Comparison of ENCODE assay signal across 2 mouse cellular contexts in genomic region chr2:160656234-160656633, GRCm38 (mm10).
A peak's percentile ranks its signal among the peaks of the same experiment; 100 is the strongest.
TF ChIP-seq lines count a peak whose summit lies in the region.

No protein-coding gene starts in this region.

TF ChIP-seq in CH12.LX, 34 proteins besides CTCF, POLR2A, EP300 and RAD21 (continued from another document):
- TF ChIP-seq MYC (IDR thresholded peaks at IDR 0.05; ENCODE audit: low read depth, low read length) (no peak), MAX (IDR thresholded peaks at IDR 0.05; ENCODE audit: low read length) (no peak), KAT2A (IDR thresholded peaks at IDR 0.05; ENCODE audit: insufficient replicate concordance, low read length) (no peak), TBP (conservative IDR thresholded peaks at IDR 0.05; ENCODE audit: low read depth, low read length) (no peak), MAFK (IDR thresholded peaks at IDR 0.05; ENCODE audit: insufficient replicate concordance, low read length) (no peak), MAZ (IDR thresholded peaks at IDR 0.05; ENCODE audit: low read depth, low read length) (no peak), SMC3 (IDR thresholded peaks at IDR 0.05; ENCODE audit: low read depth, low read length) (no peak), ZNF384 (IDR thresholded peaks at IDR 0.05; ENCODE audit: low read depth, low read length) (no peak), NRF1 (IDR thresholded peaks at IDR 0.05; ENCODE audit: low read depth, low read length) (no peak), BHLHE40 (IDR thresholded peaks at IDR 0.05; ENCODE audit: low read depth, low read length) (no peak), USF1 (IDR thresholded peaks at IDR 0.05; ENCODE audit: low read depth, low read length) (no peak), ZMIZ1 (IDR thresholded peaks at IDR 0.05; ENCODE audit: low read depth, low read length) (no peak), POLR2AphosphoS2 (IDR thresholded peaks at IDR 0.05; ENCODE audit: low read depth, low read length) (no peak), IRF4 (IDR thresholded peaks at IDR 0.05; ENCODE audit: low read depth, low read length) (no peak), MEF2A (IDR thresholded peaks at IDR 0.05; ENCODE audit: borderline replicate concordance, low read depth, low read length) (no peak), NELFE (IDR thresholded peaks at IDR 0.05; ENCODE audit: low read depth, low read length) (no peak), ELF1 (IDR thresholded peaks at IDR 0.05; ENCODE audit: low read depth, low read length) (no peak), GABPA (IDR thresholded peaks at IDR 0.05; ENCODE audit: insufficient replicate concordance, low read depth, low read length) (no peak), HCFC1 (IDR thresholded peaks at IDR 0.05; ENCODE audit: low read depth, low read length) (no peak)

TF ChIP-seq in ES-E14, 5 proteins besides CTCF, POLR2A, EP300 and RAD21 (continued from another document):
- 0 out of 2 replicates have a peak, but pooled peaks have one; percentile 3 for TF ChIP-seq MAFK (IDR thresholded peaks at IDR 0.05; ENCODE audit: insufficient read depth, low read depth, low read length)
- TF ChIP-seq HCFC1 (IDR thresholded peaks at IDR 0.05; ENCODE audit: borderline replicate concordance, insufficient read depth, low read length), result no peak
